14 mouse cellular contexts compared by ENCODE assay signal in genomic region chr12:110507714-110508297, GRCm38 (mm10).
DNase-seq lines count a peak whose midpoint lies in the region; ATAC-seq and TF ChIP-seq lines count a peak whose summit lies in the region.
"Had no signal": no experiment of that assay in that cellular context is flagged by ENCODE, and none has a peak within 500 bp of the region (broad histone marks: within the 10 kb centered on the region; RNA-seq: fewer than 3 reads in every experiment).

No protein-coding gene starts in this region.

- no peaks in the 10 kb centered on the region for H3K27me3 ChIP-seq in heart, embryonic 11.5 days (ENCODE audit: control insufficient read depth, insufficient read depth, low read length)
- H3K27me3 ChIP-seq in midbrain, embryonic 10.5 days (ENCODE audit: low read depth, poor library complexity, severe bottlenecking): no peaks in the 10 kb centered on the region
- no peaks in the 10 kb centered on the region for H3K27me3 ChIP-seq in midbrain, embryonic 15.5 days (replicated peaks)
- H3K27me3 ChIP-seq in hindbrain, postnatal 0 days (ENCODE audit: insufficient read depth, low read length): no peaks in the 10 kb centered on the region
- H3K27me3 ChIP-seq: limb, embryonic 13.5 days had no signal

- H3K27ac ChIP-seq in heart, embryonic 11.5 days (ENCODE audit: low read depth, low read length): no peak overlapping the region
- 0 out of 2 replicates have a peak overlapping the region, but pooled peaks have one; percentile 15 for H3K27ac ChIP-seq in midbrain, embryonic 10.5 days (replicated peaks)
- no peak overlapping the region for H3K27ac ChIP-seq in midbrain, embryonic 15.5 days
- no peak overlapping the region for H3K27ac ChIP-seq in hindbrain, postnatal 0 days
- H3K27ac ChIP-seq: heart, adult 2 months had no signal

- H3K9ac ChIP-seq in heart, embryonic 11.5 days (ENCODE audit: low read depth, low read length): 0 out of 2 replicates have a peak overlapping the region, but pooled peaks have one; percentile 12
- H3K9ac ChIP-seq in midbrain, embryonic 15.5 days: no peak overlapping the region
- H3K9ac ChIP-seq in hindbrain, postnatal 0 days (replicated peaks; ENCODE audit: low read length): 0 out of 2 replicates have a peak overlapping the region, but pooled peaks have one; percentile 9
- H3K9ac ChIP-seq: limb, embryonic 13.5 days had no signal

- no peak overlapping the region for H3K4me2 ChIP-seq in heart, embryonic 11.5 days
- H3K4me2 ChIP-seq in midbrain, embryonic 15.5 days: no peak overlapping the region
- no peak overlapping the region for H3K4me2 ChIP-seq in hindbrain, postnatal 0 days (ENCODE audit: low read depth, low read length)
- H3K4me2 ChIP-seq: limb, embryonic 13.5 days had no signal

- ATAC-seq in heart, embryonic 11.5 days (replicated peaks; ENCODE audit: insufficient number of reproducible peaks, low FRiP score, low TSS enrichment): no peak
- ATAC-seq in midbrain, embryonic 15.5 days (replicated peaks): no peak
- no peak for ATAC-seq in hindbrain, postnatal 0 days

- intact Hi-C loops in heart, postnatal 25 days (cut with DNase I): no loop called here

- no peaks in the 10 kb centered on the region for H3K9me3 ChIP-seq in heart, embryonic 11.5 days (replicated peaks; ENCODE audit: control insufficient read depth, low read length)
- no peaks in the 10 kb centered on the region for H3K9me3 ChIP-seq in midbrain, embryonic 10.5 days (replicated peaks)
- H3K9me3 ChIP-seq in midbrain, embryonic 15.5 days: no peaks in the 10 kb centered on the region
- H3K9me3 ChIP-seq in hindbrain, postnatal 0 days (ENCODE audit: low read length): no peaks in the 10 kb centered on the region
- H3K9me3 ChIP-seq: limb, embryonic 13.5 days had no signal

- WGBS in heart, embryonic 11.5 days (ENCODE audit: insufficient replicate concordance): 64% methylated on average over 9 of the region's 9 CpGs
- WGBS in midbrain, embryonic 10.5 days: 72% methylated on average over 9 of the region's 9 CpGs
- whole genome bisulfite sequencing in midbrain, embryonic 15.5 days: 30% methylated on average over 9 of the region's 9 CpGs
- WGBS in hindbrain, postnatal 0 days: 41% methylated on average over 9 of the region's 9 CpGs

- no peak for TF ChIP-seq POLR2A in brain, embryonic 14.5 days (IDR thresholded peaks at IDR 0.05; ENCODE audit: borderline replicate concordance, extremely low read depth, insufficient read depth, insufficient read length, poor library complexity, severe bottlenecking)

- no peak for TF ChIP-seq CTCF in brain, embryonic 14.5 days (IDR thresholded peaks at IDR 0.05; ENCODE audit: borderline replicate concordance, extremely low read depth, insufficient read depth, insufficient read length)
- no peak for TF ChIP-seq CTCF in hindbrain, postnatal 0 days (IDR thresholded peaks at IDR 0.05; ENCODE audit: low read depth)

- DNase-seq in heart, postnatal 25 days (ENCODE audit: low spot score): no peak
- DNase-seq in midbrain, embryonic 10.5 days (ENCODE audit: low spot score): no peak
- peak; percentile 31 for DNase-seq in brain, embryonic 14.5 days (ENCODE audit: low read depth)
- no peak for DNase-seq in hindbrain, postnatal 0 days (ENCODE audit: low spot score)
- no peak for DNase-seq in ovary, postnatal 10 days (ENCODE audit: low spot score)
- no peak for DNase-seq in layer of hippocampus, postnatal 25 days (ENCODE audit: extremely low spot score in 1 of 2, low spot score in 1 of 2)
- DNase-seq: cerebellum, adult 9-10 months; heart, postnatal 4 days; layer of hippocampus, adult 9-11 months; lung, adult 18-20 months had no signal

- H3K4me1 ChIP-seq in heart, embryonic 11.5 days (ENCODE audit: control insufficient read depth, insufficient read depth, low read length): peaks cover 51% of the 10 kb centered on the region
- H3K4me1 ChIP-seq in midbrain, embryonic 10.5 days: peaks cover 33% of the 10 kb centered on the region
- peaks cover 25% of the 10 kb centered on the region for H3K4me1 ChIP-seq in midbrain, embryonic 15.5 days
- H3K4me1 ChIP-seq in hindbrain, postnatal 0 days (ENCODE audit: insufficient read depth, low read length): peaks cover 29% of the 10 kb centered on the region

- no peaks in the 10 kb centered on the region for H3K36me3 ChIP-seq in heart, embryonic 11.5 days (ENCODE audit: control insufficient read depth, insufficient read depth, low read length)
- H3K36me3 ChIP-seq in midbrain, embryonic 10.5 days: peaks cover 1% of the 10 kb centered on the region; the same call in 1 of the 2 replicates
- H3K36me3 ChIP-seq in midbrain, embryonic 15.5 days (replicated peaks): no peaks in the 10 kb centered on the region
- H3K36me3 ChIP-seq in hindbrain, postnatal 0 days (ENCODE audit: insufficient read depth, low read length): no peaks in the 10 kb centered on the region
- H3K36me3 ChIP-seq: limb, embryonic 13.5 days had no signal

- no peak overlapping the region for H3K4me3 ChIP-seq in heart, embryonic 11.5 days (ENCODE audit: low read depth, low read length)
- no peak overlapping the region for H3K4me3 ChIP-seq in midbrain, embryonic 10.5 days
- no peak overlapping the region for H3K4me3 ChIP-seq in midbrain, embryonic 15.5 days
- H3K4me3 ChIP-seq in hindbrain, postnatal 0 days (ENCODE audit: low read length): no peak overlapping the region
- H3K4me3 ChIP-seq: heart, adult 2 months; limb, embryonic 13.5 days had no signal
